Mouse (Mus musculus) stomach, embryonic 14.5 days (tissue): ENCODE results near the gene Triobp. TPM values are rescaled to one million over a fixed set of nuclear protein-coding genes. Genes with fewer than 3 reads are reported as not detected.

ENCODE experiments used
- ATAC-seq: fragments of 200-750 bp; cut with Nextera tagmentation; 2 replicates; pipeline ENCODE4 v1.8.0; 2017; ENCODE audit warnings: low read depth, moderate TSS enrichment; ENCODE audit not compliant: insufficient number of reproducible peaks, insufficient read depth, low FRiP score
- H3K27ac ChIP-seq: fragments of 300-500 bp; sonication (generic); 2 replicates; pipeline ENCODE4 v1.5.1; 2014; ENCODE audit warnings: mild to moderate bottlenecking, low read length, moderate library complexity, mixed read lengths
- H3K27me3 ChIP-seq: fragments of 300-500 bp; sonication (generic); 2 replicates; pipeline ENCODE4 v1.6.1; 2014; ENCODE audit warnings: low read length, control low read depth, mixed read lengths; ENCODE audit not compliant: control insufficient read depth, insufficient read depth
- H3K36me3 ChIP-seq: fragments of 300-500 bp; sonication (generic); 2 replicates; pipeline ENCODE4 v1.6.1; 2014; ENCODE audit warnings: mild to moderate bottlenecking, control low read depth, low read length, moderate library complexity, mixed read lengths; ENCODE audit not compliant: control insufficient read depth, insufficient read depth
- H3K4me1 ChIP-seq: fragments of 300-500 bp; sonication (generic); 2 replicates; pipeline ENCODE4 v1.6.1; 2014; ENCODE audit warnings: low read length, control low read depth, mixed read lengths; ENCODE audit not compliant: control insufficient read depth, insufficient read depth
- H3K4me2 ChIP-seq: fragments of 300-500 bp; sonication (generic); replicated peaks from 2 replicates; pipeline ENCODE4 v1.6.1; 2014; ENCODE audit warnings: low read depth, low read length, control low read depth
- H3K4me3 ChIP-seq: fragments of 300-500 bp; sonication (generic); 2 replicates; pipeline ENCODE4 v1.5.1; 2014; ENCODE audit warnings: low read depth, low read length, control low read depth
- H3K9ac ChIP-seq: fragments of 300-500 bp; sonication (generic); replicated peaks from 2 replicates; pipeline ENCODE4 v1.6.1; 2014; ENCODE audit warnings: low read depth, mild to moderate bottlenecking, control low read depth, low read length, moderate library complexity, mixed read lengths
- H3K9me3 ChIP-seq: fragments of 300-500 bp; sonication (generic); 2 replicates; pipeline ENCODE4 v1.6.1; 2016; ENCODE audit warnings: low read depth, low read length, control low read depth; ENCODE audit not compliant: control insufficient read depth
- WGBS: fragments of 180-500 bp; shearing (Covaris S2); extraction: QIAGEN DNeasy Blood & Tissue Kit; methylation state at CpG from one replicate; pipeline ENCODE4 v1.1.7; 2014; 5-methylcytosine and 5-hydroxymethylcytosine counted together
- polyA plus RNA-seq: library from polyadenylated mRNA; unstranded; fragments of >200 nt; fragmentation: Nextera tagmentation; extraction: Ambion mirVana; gene quantifications from 2 replicates; pipeline ENCODE4 v1.2.1, GENCODE M21; 2014

Triobp gene
- polyA plus RNA-seq, 1 experiment from 2014 or later, result 50.2 TPM

- no peaks in the 10 kb centered on the region for H3K27me3 ChIP-seq
- no peak overlapping the region for H3K4me3 ChIP-seq
- no peaks in the 10 kb centered on the region for H3K9me3 ChIP-seq
- peaks cover 67% of the 10 kb centered on the region for H3K36me3 ChIP-seq
- no peak for ATAC-seq
- no peak overlapping the region for H3K9ac ChIP-seq
- no peak overlapping the region for H3K4me2 ChIP-seq
- no peaks in the 10 kb centered on the region for H3K4me1 ChIP-seq
- WGBS, result 91% methylated on average over 4 of the region's 4 CpGs
- no peak overlapping the region for H3K27ac ChIP-seq
Measured at GRCm38 (mm10) chr15:78995916-78996315, 48.4 kb downstream of the Triobp start.

- 89% methylated on average over 3 of the region's 3 CpGs for WGBS
- Histone ChIP-seq H3K27me3 (no peaks in the 10 kb centered on the region), H3K4me1 (no peaks in the 10 kb centered on the region), H3K9ac (no peak overlapping the region), H3K27ac (no peak overlapping the region), H3K9me3 (no peaks in the 10 kb centered on the region), H3K4me2 (no peak overlapping the region), H3K4me3 (no peak overlapping the region), H3K36me3 (peaks cover 66% of the 10 kb centered on the region)
- ATAC-seq, result no peak
Measured at GRCm38 (mm10) chr15:78996663-78997062, 49.1 kb downstream of the Triobp start.

GRCm38 (mm10) chr15:78998348-78998747, 50.8 kb downstream of the Triobp start:
- Histone ChIP-seq H3K9ac (no peak overlapping the region), H3K4me2 (no peak overlapping the region), H3K27ac (no peak overlapping the region; the same call in 1 of the 2 replicates), H3K9me3 (no peaks in the 10 kb centered on the region), H3K36me3 (peaks cover 65% of the 10 kb centered on the region), H3K27me3 (no peaks in the 10 kb centered on the region), H3K4me1 (no peaks in the 10 kb centered on the region), H3K4me3 (no peak overlapping the region)
- ATAC-seq, result no peak
- WGBS, result 60% methylated on average over 8 of the region's 8 CpGs

- Histone ChIP-seq H3K36me3 (peaks cover 65% of the 10 kb centered on the region), H3K27ac (no peak overlapping the region), H3K9me3 (no peaks in the 10 kb centered on the region), H3K27me3 (no peaks in the 10 kb centered on the region), H3K4me2 (no peak overlapping the region), H3K4me1 (no peaks in the 10 kb centered on the region), H3K9ac (no peak overlapping the region), H3K4me3 (no peak overlapping the region)
- no peak for ATAC-seq
- 82% methylated on average over 11 of the region's 11 CpGs for WGBS
Measured at GRCm38 (mm10) chr15:78999586-78999985, 52.1 kb downstream of the Triobp start.

GRCm38 (mm10) chr15:79000357-79000791, 52.9 kb downstream of the Triobp start:
- no peak overlapping the region for H3K27ac ChIP-seq
- no peak overlapping the region for H3K4me2 ChIP-seq
- ATAC-seq, result no peak
- H3K4me3 ChIP-seq, result no peak overlapping the region
- H3K27me3 ChIP-seq, result no peaks in the 10 kb centered on the region
- no peaks in the 10 kb centered on the region for H3K4me1 ChIP-seq
- no peaks in the 10 kb centered on the region for H3K9me3 ChIP-seq
- peaks cover 64% of the 10 kb centered on the region for H3K36me3 ChIP-seq
- 83% methylated on average over 7 of the region's 7 CpGs for WGBS
- H3K9ac ChIP-seq, result no peak overlapping the region

GRCm38 (mm10) chr15:79001559-79001958, 54.0 kb downstream of the Triobp start:
- Histone ChIP-seq H3K4me2 (no peak overlapping the region), H3K9me3 (no peaks in the 10 kb centered on the region), H3K4me1 (no peaks in the 10 kb centered on the region), H3K27me3 (no peaks in the 10 kb centered on the region), H3K36me3 (peaks cover 64% of the 10 kb centered on the region), H3K4me3 (no peak overlapping the region), H3K27ac (no peak overlapping the region), H3K9ac (no peak overlapping the region)
- no peak for ATAC-seq
- WGBS, result 96% methylated on average over 5 of the region's 5 CpGs

GRCm38 (mm10) chr15:79002036-79002435, 54.5 kb downstream of the Triobp start:
- Histone ChIP-seq H3K9me3 (no peaks in the 10 kb centered on the region), H3K4me2 (no peak overlapping the region), H3K27ac (no peak overlapping the region), H3K4me1 (no peaks in the 10 kb centered on the region), H3K9ac (no peak overlapping the region), H3K4me3 (no peak overlapping the region), H3K36me3 (peaks cover 69% of the 10 kb centered on the region), H3K27me3 (no peaks in the 10 kb centered on the region)
- peak; percentile 53; the same call in 1 of the 2 replicates for ATAC-seq
- 44% methylated on average over 19 of the region's 19 CpGs for WGBS

- 76% methylated on average over 3 of the region's 3 CpGs for WGBS
- Histone ChIP-seq H3K4me3 (no peak overlapping the region), H3K4me1 (no peaks in the 10 kb centered on the region), H3K36me3 (peaks cover 70% of the 10 kb centered on the region), H3K4me2 (no peak overlapping the region), H3K9ac (no peak overlapping the region), H3K27ac (no peak overlapping the region), H3K9me3 (no peaks in the 10 kb centered on the region), H3K27me3 (no peaks in the 10 kb centered on the region)
- no peak for ATAC-seq
Measured at GRCm38 (mm10) chr15:79003079-79003478, 55.6 kb downstream of the Triobp start.

- WGBS, result 82% methylated on average over 9 of the region's 9 CpGs
- H3K9me3 ChIP-seq, result no peaks in the 10 kb centered on the region
- H3K36me3 ChIP-seq, result peaks cover 59% of the 10 kb centered on the region
- no peaks in the 10 kb centered on the region for H3K27me3 ChIP-seq
- no peak overlapping the region for H3K9ac ChIP-seq
- H3K27ac ChIP-seq, result no peak overlapping the region
- ATAC-seq, result no peak
- H3K4me1 ChIP-seq, result no peaks in the 10 kb centered on the region
- H3K4me3 ChIP-seq, result no peak overlapping the region
- no peak overlapping the region for H3K4me2 ChIP-seq
Measured at GRCm38 (mm10) chr15:79005581-79005980, 58.1 kb downstream of the Triobp start.
